Mouse (Mus musculus): ENCODE results near the gene Mkln1. TPM values are rescaled to one million over a fixed set of nuclear protein-coding genes. Genes with fewer than 3 reads are reported as not detected.
A peak's percentile ranks its signal among the peaks of the same experiment; 100 is the strongest.

Mkln1 gene
- polyA plus RNA-seq, 1 experiment from 2014 or later, result 130 TPM

DNA sequence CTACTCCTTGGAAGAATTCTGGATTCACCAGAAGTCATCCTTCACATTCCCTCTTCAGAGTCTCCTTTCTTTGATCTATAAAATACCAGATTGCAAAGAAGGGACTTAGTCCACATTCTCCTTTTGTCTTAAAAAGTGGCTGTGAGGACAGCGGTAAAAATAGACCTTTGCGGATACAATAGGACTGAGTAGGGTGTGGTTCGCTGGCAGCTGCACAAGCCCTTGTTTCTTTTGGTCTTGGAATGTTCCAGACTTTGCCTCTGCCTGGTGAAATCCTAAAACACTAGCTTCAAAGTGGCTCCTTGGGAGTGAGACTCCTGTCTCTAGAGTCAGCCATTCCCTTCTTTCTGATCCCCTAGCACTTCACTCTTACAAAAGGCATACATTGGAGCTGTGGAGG is 27.4 kb upstream of the Mkln1 start:
- Histone ChIP-seq H3K9me3 (replicated peaks; ENCODE audit: control insufficient read depth, low read length) (no peaks in the 10 kb centered on the region), H3K4me3 (ENCODE audit: low read depth, low read length) (no peak overlapping the region), H3K27ac (ENCODE audit: low read length) (no peak overlapping the region), H3K9ac (ENCODE audit: low read depth, low read length) (no peak overlapping the region), H3K36me3 (ENCODE audit: control insufficient read depth, insufficient read depth) (no peaks in the 10 kb centered on the region), H3K4me1 (ENCODE audit: control insufficient read depth, low read depth, low read length) (no peaks in the 10 kb centered on the region), H3K4me2 (ENCODE audit: low read depth, low read length) (no peak overlapping the region), H3K27me3 (ENCODE audit: control insufficient read depth, insufficient read depth, low read depth, low read length) (no peaks in the 10 kb centered on the region)
- ATAC-seq (ENCODE audit: low read depth), result no peak
- WGBS (ENCODE audit: insufficient replicate concordance), result 66% methylated on average over 3 of the region's 3 CpGs

DNA sequence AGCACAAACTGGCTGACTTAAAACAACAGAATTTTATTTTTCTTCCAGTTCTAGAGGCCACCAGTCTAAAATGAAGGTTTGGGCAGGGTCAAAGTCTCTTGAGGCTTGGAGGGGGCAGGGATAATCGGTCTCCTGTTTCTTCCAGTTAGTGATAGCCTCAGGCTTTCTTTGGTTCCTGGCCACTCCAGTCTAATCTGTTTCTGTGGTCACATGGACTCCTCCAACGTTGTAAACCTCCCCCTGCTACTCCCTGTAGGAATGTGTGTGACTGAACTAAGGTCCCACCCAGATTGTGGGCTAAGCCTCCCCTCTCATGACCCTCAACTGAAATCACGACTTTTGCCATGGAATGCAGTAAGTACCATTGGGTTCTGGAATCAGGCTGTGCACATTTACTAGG is 25.9 kb upstream of the Mkln1 start:
- 32% methylated on average over 3 of the region's 3 CpGs for WGBS (ENCODE audit: insufficient replicate concordance)
- no peak overlapping the region for H3K4me2 ChIP-seq (ENCODE audit: low read depth, low read length)
- ATAC-seq (ENCODE audit: low read depth), result no peak

DNA sequence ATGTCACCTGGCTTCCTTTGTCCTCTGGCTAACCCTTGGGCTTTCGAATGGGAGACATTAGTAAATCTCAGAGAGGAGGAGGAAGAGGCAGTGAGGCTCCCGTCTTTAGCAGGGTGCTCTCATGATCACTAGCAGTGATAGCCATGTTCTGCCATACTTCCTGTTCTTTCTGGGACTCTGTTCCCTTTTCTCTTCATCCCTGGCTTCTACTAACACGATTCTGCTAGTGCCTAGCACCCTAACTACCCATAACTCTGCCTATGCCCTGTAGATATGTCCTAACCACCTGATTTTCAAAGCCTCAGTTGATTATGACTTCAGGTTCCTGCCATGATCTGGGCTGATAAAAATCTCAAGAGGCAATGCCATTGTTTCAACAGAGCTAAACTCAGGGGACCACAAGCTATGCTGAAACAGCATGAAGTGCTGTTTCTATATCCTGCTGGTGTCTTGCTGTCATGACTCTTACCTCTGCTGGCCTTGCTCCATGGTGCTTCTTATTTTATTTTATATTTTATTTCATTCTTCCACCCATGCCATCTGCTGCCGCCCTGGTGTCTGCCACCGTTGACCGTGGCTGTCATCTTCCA is 25.4 kb upstream of the Mkln1 start:
- Histone ChIP-seq H3K4me1 (ENCODE audit: control insufficient read depth, low read depth, low read length) (no peaks in the 10 kb centered on the region), H3K36me3 (ENCODE audit: control insufficient read depth, insufficient read depth) (no peaks in the 10 kb centered on the region), H3K4me2 (ENCODE audit: low read depth, low read length) (no peak overlapping the region), H3K27me3 (ENCODE audit: control insufficient read depth, insufficient read depth, low read depth, low read length) (no peaks in the 10 kb centered on the region), H3K27ac (ENCODE audit: low read length) (no peak overlapping the region), H3K9ac (ENCODE audit: low read depth, low read length) (no peak overlapping the region), H3K4me3 (ENCODE audit: low read depth, low read length) (no peak overlapping the region), H3K9me3 (replicated peaks; ENCODE audit: control insufficient read depth, low read length) (no peaks in the 10 kb centered on the region)
- no peak for ATAC-seq (ENCODE audit: low read depth)
- 60% methylated on average over 6 of the region's 6 CpGs for WGBS (ENCODE audit: insufficient replicate concordance)

More for the DNA sequence above, 25.9 kb upstream of the Mkln1 start:
- Histone ChIP-seq H3K9ac (ENCODE audit: low read depth, low read length) (no peak overlapping the region), H3K27me3 (ENCODE audit: control insufficient read depth, insufficient read depth, low read depth, low read length) (no peaks in the 10 kb centered on the region), H3K4me1 (ENCODE audit: control insufficient read depth, low read depth, low read length) (no peaks in the 10 kb centered on the region), H3K27ac (ENCODE audit: low read length) (no peak overlapping the region), H3K4me3 (ENCODE audit: low read depth, low read length) (no peak overlapping the region), H3K9me3 (replicated peaks; ENCODE audit: control insufficient read depth, low read length) (no peaks in the 10 kb centered on the region), H3K36me3 (ENCODE audit: control insufficient read depth, insufficient read depth) (no peaks in the 10 kb centered on the region)

DNA sequence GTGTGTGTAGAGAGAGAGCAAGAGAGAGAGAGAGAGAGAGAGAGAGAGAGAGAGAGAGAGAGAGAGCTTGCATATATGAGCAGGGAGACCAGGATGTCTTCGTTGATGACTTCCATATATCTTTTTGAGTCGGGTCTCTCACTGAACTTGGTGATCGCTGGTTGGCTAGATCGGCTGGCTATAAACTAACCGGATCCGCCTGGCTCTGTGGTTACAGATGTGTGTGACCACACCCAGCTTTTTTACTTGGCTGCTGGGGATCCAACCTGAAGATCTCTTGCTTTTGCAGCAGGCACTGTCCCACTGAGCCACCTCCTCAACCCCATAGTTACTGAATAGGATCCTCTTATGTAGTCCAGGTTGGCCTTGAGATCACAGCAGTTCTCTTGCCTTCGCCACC is 15.5 kb upstream of the Mkln1 start:
- H3K27me3 ChIP-seq (ENCODE audit: control insufficient read depth, insufficient read depth, low read depth, low read length), result no peaks in the 10 kb centered on the region
- H3K27ac ChIP-seq (ENCODE audit: low read length), result no peak overlapping the region
- no peak overlapping the region for H3K4me3 ChIP-seq (ENCODE audit: low read depth, low read length)
- WGBS (ENCODE audit: insufficient replicate concordance), result 50% methylated on average over 7 of the region's 7 CpGs
- H3K9me3 ChIP-seq (replicated peaks; ENCODE audit: control insufficient read depth, low read length), result no peaks in the 10 kb centered on the region
- no peak overlapping the region for H3K9ac ChIP-seq (ENCODE audit: low read depth, low read length)
- ATAC-seq (ENCODE audit: low read depth), result no peak
- H3K36me3 ChIP-seq (ENCODE audit: control insufficient read depth, insufficient read depth), result no peaks in the 10 kb centered on the region
- H3K4me2 ChIP-seq (ENCODE audit: low read depth, low read length), result no peak overlapping the region
- no peaks in the 10 kb centered on the region; the same call in 1 of the 2 replicates for H3K4me1 ChIP-seq (ENCODE audit: control insufficient read depth, low read depth, low read length)

DNA sequence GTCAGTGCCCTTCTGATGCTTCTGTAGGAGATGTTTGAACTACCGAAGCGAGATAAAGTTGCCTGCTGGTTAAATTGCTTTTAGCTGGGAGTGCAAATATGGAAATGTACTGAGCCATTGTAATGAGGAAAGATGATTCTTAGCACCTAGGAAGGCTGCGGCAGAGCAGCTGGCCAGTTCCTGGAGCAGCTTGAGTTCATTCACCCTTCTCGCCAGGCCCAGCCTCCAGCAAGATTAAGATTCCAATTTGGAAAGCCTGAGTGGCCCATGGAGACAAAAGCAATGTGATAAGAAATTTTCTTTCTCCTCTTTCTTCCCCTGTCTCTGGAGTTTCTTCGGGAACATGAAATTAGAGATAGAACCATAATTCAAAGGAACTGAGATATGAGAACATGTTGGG is 13.7 kb upstream of the Mkln1 start:
- no peaks in the 10 kb centered on the region; the same call in 1 of the 2 replicates for H3K4me1 ChIP-seq (ENCODE audit: control insufficient read depth, low read depth, low read length)
- H3K9ac ChIP-seq (ENCODE audit: low read depth, low read length), result no peak overlapping the region
- no peak overlapping the region for H3K4me3 ChIP-seq (ENCODE audit: low read depth, low read length)
- 69% methylated on average over 5 of the region's 5 CpGs for WGBS (ENCODE audit: insufficient replicate concordance)
- no peaks in the 10 kb centered on the region for H3K9me3 ChIP-seq (replicated peaks; ENCODE audit: control insufficient read depth, low read length)
- no peaks in the 10 kb centered on the region for H3K36me3 ChIP-seq (ENCODE audit: control insufficient read depth, insufficient read depth)
- no peak overlapping the region for H3K4me2 ChIP-seq (ENCODE audit: low read depth, low read length)
- H3K27me3 ChIP-seq (ENCODE audit: control insufficient read depth, insufficient read depth, low read depth, low read length), result no peaks in the 10 kb centered on the region
- no peak overlapping the region for H3K27ac ChIP-seq (ENCODE audit: low read length)
- ATAC-seq (ENCODE audit: low read depth), result no peak

DNA sequence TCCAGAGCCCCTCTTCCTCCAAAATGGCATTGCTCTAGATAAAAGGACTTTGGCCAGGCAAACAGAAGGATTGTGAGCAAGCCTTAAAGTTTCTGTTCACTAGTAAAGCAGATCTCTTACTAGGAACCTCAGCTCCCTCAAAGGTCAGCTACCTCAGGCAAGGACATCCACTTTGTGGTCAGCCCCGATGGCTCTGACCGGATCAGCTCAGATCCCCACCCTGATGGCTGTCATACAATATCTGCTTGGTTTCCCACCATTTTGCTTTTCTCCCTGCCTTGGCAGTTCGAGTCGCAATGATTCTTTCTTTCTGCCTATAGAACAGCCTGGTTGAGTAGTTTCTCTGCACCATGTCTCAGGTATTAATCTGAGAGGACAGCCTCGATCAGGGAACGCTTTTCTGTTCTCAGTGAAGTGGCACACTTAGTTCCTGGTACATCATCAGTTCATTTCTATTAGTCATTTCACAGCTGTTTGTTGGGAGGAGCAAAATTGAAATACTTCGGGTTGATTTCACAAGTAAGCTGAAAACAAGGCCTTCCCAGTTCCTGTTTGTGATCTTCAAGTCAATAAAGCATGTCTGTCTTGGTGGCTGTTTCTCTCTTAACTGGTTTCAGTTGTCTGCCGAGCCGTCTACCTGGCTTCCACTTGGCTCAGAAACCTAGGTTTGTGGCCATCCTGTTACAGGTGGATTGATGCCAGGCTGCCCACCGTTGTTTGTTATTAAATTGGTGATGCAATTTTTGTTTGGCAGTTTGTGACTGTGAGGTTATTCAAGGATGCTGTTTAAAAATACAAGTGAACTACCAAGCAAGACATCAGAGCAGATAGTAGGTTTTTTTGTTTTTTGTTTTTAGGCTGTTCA is 13.0 kb upstream of the Mkln1 start:
- H3K36me3 ChIP-seq (ENCODE audit: control insufficient read depth, insufficient read depth), result no peaks in the 10 kb centered on the region
- H3K27ac ChIP-seq (ENCODE audit: low read length), result no peak overlapping the region
- peaks cover 3% of the 10 kb centered on the region for H3K4me1 ChIP-seq (ENCODE audit: control insufficient read depth, low read depth, low read length)
- no peak for ATAC-seq (ENCODE audit: low read depth)
- H3K27me3 ChIP-seq (ENCODE audit: control insufficient read depth, insufficient read depth, low read depth, low read length), result no peaks in the 10 kb centered on the region
- H3K9me3 ChIP-seq (replicated peaks; ENCODE audit: control insufficient read depth, low read length), result no peaks in the 10 kb centered on the region
- 78% methylated on average over 10 of the region's 10 CpGs for WGBS (ENCODE audit: insufficient replicate concordance)
- no peak overlapping the region for H3K4me3 ChIP-seq (ENCODE audit: low read depth, low read length)
- H3K9ac ChIP-seq (ENCODE audit: low read depth, low read length), result no peak overlapping the region
- H3K4me2 ChIP-seq (ENCODE audit: low read depth, low read length), result no peak overlapping the region

DNA sequence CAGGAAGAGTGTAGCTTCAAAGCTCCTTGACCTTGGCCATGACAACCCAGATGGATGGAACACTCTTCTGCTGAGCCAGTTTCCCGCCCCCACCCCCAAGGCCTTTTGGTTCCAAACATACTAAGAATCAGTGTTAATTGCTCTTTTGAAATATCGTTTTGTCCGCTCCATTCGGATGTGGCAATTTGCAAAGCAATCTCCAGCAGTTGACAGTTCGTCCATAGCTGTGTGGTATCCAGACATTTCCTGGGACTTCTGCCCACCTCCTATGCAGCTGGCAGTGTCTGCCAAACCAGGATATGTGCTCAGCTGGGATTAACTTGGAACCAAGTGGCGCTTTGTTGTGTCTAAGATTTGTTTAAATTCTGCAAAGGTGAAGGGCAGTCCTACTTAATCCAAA is 8.8 kb upstream of the Mkln1 start:
- H3K27me3 ChIP-seq (ENCODE audit: control insufficient read depth, insufficient read depth, low read depth, low read length), result no peaks in the 10 kb centered on the region
- no peak for ATAC-seq (ENCODE audit: low read depth)
- WGBS (ENCODE audit: insufficient replicate concordance), result 71% methylated on average over 6 of the region's 6 CpGs
- no peaks in the 10 kb centered on the region for H3K9me3 ChIP-seq (replicated peaks; ENCODE audit: control insufficient read depth, low read length)
- H3K4me2 ChIP-seq (ENCODE audit: low read depth, low read length), result no peak overlapping the region
- H3K36me3 ChIP-seq (ENCODE audit: control insufficient read depth, insufficient read depth), result no peaks in the 10 kb centered on the region
- no peak overlapping the region for H3K27ac ChIP-seq (ENCODE audit: low read length)
- H3K4me3 ChIP-seq (ENCODE audit: low read depth, low read length), result no peak overlapping the region
- no peak overlapping the region for H3K9ac ChIP-seq (ENCODE audit: low read depth, low read length)
- peaks cover 4% of the 10 kb centered on the region for H3K4me1 ChIP-seq (ENCODE audit: control insufficient read depth, low read depth, low read length)

DNA sequence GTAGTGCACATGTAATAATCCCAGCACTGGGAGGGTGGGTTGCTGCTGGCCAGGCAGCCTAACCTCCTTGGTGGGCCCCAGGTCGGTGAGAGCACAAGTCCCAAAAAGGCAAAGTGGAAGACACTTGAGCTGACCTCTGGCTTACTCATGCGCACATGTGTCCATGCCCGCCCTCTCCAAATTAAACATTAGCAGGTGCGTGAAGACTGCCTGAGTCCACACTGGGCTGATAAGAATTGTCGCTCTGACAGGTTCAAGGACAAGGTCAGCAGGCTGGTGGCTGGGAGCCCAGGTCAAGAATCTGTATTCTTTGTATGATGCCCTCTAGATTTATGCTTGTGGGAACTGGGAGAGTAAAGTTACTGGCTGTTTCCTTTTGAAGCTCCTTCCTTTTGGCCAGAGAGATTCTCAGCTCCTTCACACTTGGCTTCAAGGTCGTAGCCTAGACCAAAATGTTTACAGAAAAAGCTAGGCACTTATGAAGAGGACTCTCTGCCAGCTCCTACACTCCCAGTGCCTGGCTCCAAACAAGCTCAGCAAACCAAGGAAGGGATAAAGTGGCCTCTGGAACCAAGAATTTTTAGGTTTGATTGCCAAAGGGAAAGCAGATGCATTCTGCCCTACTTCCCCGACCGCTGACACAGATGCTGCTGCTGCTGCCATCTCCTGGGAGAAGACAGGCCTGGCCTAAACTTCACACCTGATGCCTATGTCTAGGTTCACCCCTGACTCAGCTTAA is 8.1 kb upstream of the Mkln1 start:
- Histone ChIP-seq H3K27ac (ENCODE audit: low read length) (no peak overlapping the region), H3K4me2 (ENCODE audit: low read depth, low read length) (no peak overlapping the region), H3K9ac (ENCODE audit: low read depth, low read length) (no peak overlapping the region), H3K4me3 (ENCODE audit: low read depth, low read length) (no peak overlapping the region), H3K36me3 (ENCODE audit: control insufficient read depth, insufficient read depth) (no peaks in the 10 kb centered on the region), H3K27me3 (ENCODE audit: control insufficient read depth, insufficient read depth, low read depth, low read length) (no peaks in the 10 kb centered on the region), H3K9me3 (replicated peaks; ENCODE audit: control insufficient read depth, low read length) (no peaks in the 10 kb centered on the region), H3K4me1 (ENCODE audit: control insufficient read depth, low read depth, low read length) (peaks cover 4% of the 10 kb centered on the region)
- WGBS (ENCODE audit: insufficient replicate concordance), result 67% methylated on average over 8 of the region's 8 CpGs
- ATAC-seq (ENCODE audit: low read depth), result peak; percentile 54

DNA sequence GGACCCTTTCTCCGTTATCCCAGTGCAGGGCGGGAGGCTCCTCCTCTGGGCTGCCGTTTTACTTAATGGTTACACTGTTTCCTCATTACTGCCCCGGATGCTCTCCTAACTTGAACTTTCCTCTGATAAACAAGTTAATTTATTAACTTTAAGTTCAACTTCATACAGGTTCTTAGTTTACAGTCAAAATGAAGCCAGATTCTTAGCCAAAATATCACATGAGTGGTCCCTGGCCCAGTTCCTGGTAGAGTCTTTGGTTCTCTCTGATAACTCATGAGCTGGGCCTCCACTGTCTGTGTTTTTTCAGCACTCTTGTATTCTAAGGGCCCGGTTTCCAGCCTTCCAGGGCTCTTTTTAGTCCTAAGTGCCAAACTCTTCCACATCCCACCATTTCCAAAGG is 5.7 kb upstream of the Mkln1 start:
- Histone ChIP-seq H3K27me3 (ENCODE audit: control insufficient read depth, insufficient read depth, low read depth, low read length) (no peaks in the 10 kb centered on the region), H3K9ac (ENCODE audit: low read depth, low read length) (no peak overlapping the region), H3K9me3 (replicated peaks; ENCODE audit: control insufficient read depth, low read length) (no peaks in the 10 kb centered on the region), H3K4me2 (ENCODE audit: low read depth, low read length) (no peak overlapping the region), H3K36me3 (ENCODE audit: control insufficient read depth, insufficient read depth) (no peaks in the 10 kb centered on the region), H3K4me1 (ENCODE audit: control insufficient read depth, low read depth, low read length) (peaks cover 17% of the 10 kb centered on the region), H3K4me3 (ENCODE audit: low read depth, low read length) (no peak overlapping the region), H3K27ac (ENCODE audit: low read length) (no peak overlapping the region)
- WGBS (ENCODE audit: insufficient replicate concordance), result 77% methylated on average over 5 of the region's 5 CpGs
- ATAC-seq (ENCODE audit: low read depth), result no peak
